Mouse (Mus musculus) thymus, adult 2 months (tissue): ENCODE data around the gene Ttc6.

ENCODE experiments used
- CTCF ChIP-seq: fragments of 200-500 bp; IDR thresholded peaks from 2 replicates; pipeline ENCODE4 v1.5.1; 2012; ENCODE audit warnings: mild to moderate bottlenecking, control low read depth, low read length, moderate library complexity, borderline replicate concordance; ENCODE audit not compliant: control insufficient read depth, poor library complexity, insufficient read depth; ENCODE audit errors: extremely low read depth
- POLR2A ChIP-seq: fragments of 200-500 bp; IDR thresholded peaks from 2 replicates; pipeline ENCODE4 v1.6.1; 2012; ENCODE audit warnings: mild to moderate bottlenecking, low read length, control low read depth, moderate library complexity; ENCODE audit not compliant: control insufficient read depth, poor library complexity, insufficient read depth; ENCODE audit errors: extremely low read depth

DNA sequence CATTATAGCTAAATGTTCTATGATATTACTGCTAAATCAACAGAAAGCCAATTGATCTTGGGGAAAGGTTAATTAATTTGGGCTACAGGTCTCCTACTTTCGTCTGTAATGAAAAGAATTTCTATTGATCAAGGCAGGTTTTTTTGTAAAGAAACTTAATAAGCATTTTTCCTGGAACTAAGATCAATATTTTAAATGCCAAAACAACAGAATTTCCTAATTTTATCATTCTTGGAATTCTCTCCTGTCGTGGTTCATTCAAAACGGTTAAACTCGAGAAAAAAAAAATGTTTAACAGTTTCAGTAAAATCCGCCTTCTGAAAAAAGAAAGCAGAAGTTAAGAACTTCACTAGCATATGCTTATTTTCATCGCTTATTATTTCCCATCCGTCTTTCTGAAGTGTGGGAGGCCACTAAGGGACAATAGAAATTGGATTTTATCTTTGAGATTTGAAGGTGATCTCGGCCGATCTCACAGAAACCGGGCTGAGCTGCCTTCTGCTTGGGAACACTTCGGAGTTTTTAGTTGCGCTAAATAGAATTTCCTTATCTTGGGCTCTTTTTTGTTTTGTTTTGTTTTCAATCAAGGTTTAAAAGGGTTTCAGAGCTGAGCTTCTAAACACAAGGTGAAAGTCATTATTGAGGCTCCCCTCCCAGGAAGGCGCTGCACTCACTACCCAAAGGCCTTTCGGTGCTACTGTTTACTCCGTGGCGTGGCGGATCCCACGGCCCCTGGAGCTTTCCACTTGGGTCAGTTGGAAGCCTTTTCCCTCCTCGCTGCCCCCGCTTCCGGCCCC is 25.9 kb upstream of the Ttc6 start:
- TF ChIP-seq POLR2A (no peak), CTCF (no peak)
